Mouse (Mus musculus) kidney, postnatal 25 days (tissue): ENCODE measurements around the gene Fam178b.
"Not testable (repeated sequence)": the region's sequence is repeated elsewhere in the genome, so short reads cannot be mapped to it uniquely, and the experiment has no call there.

Experiments used
- DNase-seq, 2 experiments: peaks; one replicate each; pipeline ENCODE4 v3.0.0; 2021; ENCODE audit warnings: mixed read lengths in 2 of 2

The Fam178b gene

GRCm38 (mm10) chr1:36540132-36540531, 142.9 kb downstream of the Fam178b start:
- no peak for DNase-seq

GRCm38 (mm10) chr1:36539186-36539585, 143.8 kb downstream of the Fam178b start, which contains the start of gene Gm42417:
Gm42417 (minus strand) TSS chr1:36539429.
- DNase-seq, result peak; percentile 88 to 98

- DNase-seq, result no peak
These were observed 144.3 kb downstream of the Fam178b start for GRCm38 (mm10) chr1:36538727-36539126.

- not testable (repeated sequence) for DNase-seq
These were observed 146.2 kb downstream of the Fam178b start, which contains the start of gene Ankrd23 for GRCm38 (mm10) chr1:36536783-36537182. Ankrd23 (minus strand) TSS chr1:36536883.

- no peak for DNase-seq
These were observed 146.6 kb downstream of the Fam178b start for GRCm38 (mm10) chr1:36536397-36536728.

GRCm38 (mm10) chr1:36535477-36536396, 147.2 kb downstream of the Fam178b start:
- peak in 1 of 2 experiments; percentile 65 for DNase-seq

- peak in 1 of 2 experiments; percentile 60 for DNase-seq
These were observed 148.4 kb downstream of the Fam178b start for GRCm38 (mm10) chr1:36534595-36535058.

GRCm38 (mm10) chr1:36533546-36533945, 149.4 kb downstream of the Fam178b start:
- no peak for DNase-seq

GRCm38 (mm10) chr1:36531461-36531860, 151.5 kb downstream of the Fam178b start:
- DNase-seq, result no peak

GRCm38 (mm10) chr1:36530962-36531361, 152.0 kb downstream of the Fam178b start:
- DNase-seq, result no peak

GRCm38 (mm10) chr1:36530485-36530884, 152.5 kb downstream of the Fam178b start:
- DNase-seq, result peak in 1 of 2 experiments; percentile 30

GRCm38 (mm10) chr1:36529875-36530274, 153.1 kb downstream of the Fam178b start:
- DNase-seq, result no peak

GRCm38 (mm10) chr1:36529274-36529673, 153.7 kb downstream of the Fam178b start:
- DNase-seq, result no peak

GRCm38 (mm10) chr1:36528351-36528750, 154.6 kb downstream of the Fam178b start:
- no peak for DNase-seq

- no peak for DNase-seq
These were observed 156.1 kb downstream of the Fam178b start for GRCm38 (mm10) chr1:36526903-36527302.

- no peak for DNase-seq
These were observed 157.2 kb downstream of the Fam178b start for GRCm38 (mm10) chr1:36525774-36526173.

- DNase-seq, result no peak
These were observed 158.9 kb downstream of the Fam178b start for GRCm38 (mm10) chr1:36524058-36524457.

- no peak for DNase-seq
These were observed 159.5 kb downstream of the Fam178b start for GRCm38 (mm10) chr1:36523332-36524013.

- DNase-seq, result no peak
These were observed 160.8 kb downstream of the Fam178b start for GRCm38 (mm10) chr1:36522210-36522609.

GRCm38 (mm10) chr1:36519626-36520025, 163.4 kb downstream of the Fam178b start:
- no peak for DNase-seq

- DNase-seq, result no peak
These were observed 164.7 kb downstream of the Fam178b start for GRCm38 (mm10) chr1:36518259-36518658.

GRCm38 (mm10) chr1:36513718-36514117, 169.3 kb downstream of the Fam178b start:
- DNase-seq, result peak in 1 of 2 experiments; percentile 59

- peak in 1 of 2 experiments; percentile 23 for DNase-seq
These were observed 169.7 kb downstream of the Fam178b start for GRCm38 (mm10) chr1:36513310-36513709.

- DNase-seq, result no peak
These were observed 170.1 kb downstream of the Fam178b start for GRCm38 (mm10) chr1:36512966-36513280.
